Mouse (Mus musculus) neural tube, embryonic 11.5 days (tissue): ENCODE results near the gene Dclk2. TPM values are rescaled to one million over a fixed set of nuclear protein-coding genes. Genes with fewer than 3 reads are reported as not detected.

Experiments used
- ATAC-seq: fragments of 200-750 bp; cut with Nextera tagmentation; 2 replicates; pipeline ENCODE4 v1.8.0; 2017; ENCODE audit warnings: moderate number of reproducible peaks, mild to moderate bottlenecking, moderate TSS enrichment, moderate library complexity; ENCODE audit not compliant: insufficient read depth, low FRiP score, low TSS enrichment
- DNase-seq: peaks from one replicate; pipeline ENCODE4 v3.0.0-alpha.2; 2015; ENCODE audit warnings: low spot score
- H3K27ac ChIP-seq: fragments of 300-500 bp; sonication (generic); 2 replicates; pipeline ENCODE4 v1.5.1; 2014; ENCODE audit warnings: low read depth, mild to moderate bottlenecking, low read length
- H3K27me3 ChIP-seq: fragments of 300-500 bp; sonication (generic); 2 replicates; pipeline ENCODE4 v1.6.1; 2014; ENCODE audit warnings: mild to moderate bottlenecking, low read length, mixed read lengths; ENCODE audit not compliant: control insufficient read depth, insufficient read depth
- H3K36me3 ChIP-seq: fragments of 300-500 bp; sonication (generic); 2 replicates; pipeline ENCODE4 v1.6.1; 2014; ENCODE audit warnings: mild to moderate bottlenecking, low read length, moderate library complexity, mixed read lengths; ENCODE audit not compliant: control insufficient read depth, insufficient read depth
- H3K4me1 ChIP-seq: fragments of 300-500 bp; sonication (generic); 2 replicates; pipeline ENCODE4 v1.6.1; 2014; ENCODE audit warnings: low read length, mixed read lengths; ENCODE audit not compliant: control insufficient read depth, insufficient read depth
- H3K4me2 ChIP-seq: fragments of 300-500 bp; sonication (generic); 2 replicates; pipeline ENCODE4 v1.6.1; 2014; ENCODE audit warnings: low read depth, mild to moderate bottlenecking, moderate library complexity
- H3K4me3 ChIP-seq: fragments of 300-500 bp; sonication (generic); 2 replicates; pipeline ENCODE4 v1.5.1; 2014; ENCODE audit warnings: low read depth, low read length
- H3K9ac ChIP-seq: fragments of 300-500 bp; sonication (generic); 2 replicates; pipeline ENCODE4 v1.6.1; 2014; ENCODE audit warnings: mild to moderate bottlenecking, low read length
- H3K9me3 ChIP-seq: fragments of 300-500 bp; sonication (generic); 2 replicates; pipeline ENCODE4 v1.6.1; 2016; ENCODE audit warnings: low read length; ENCODE audit not compliant: control insufficient read depth
- WGBS: fragments of 180-500 bp; shearing (Covaris S2); extraction: QIAGEN DNeasy Blood & Tissue Kit; methylation state at CpG from one replicate; pipeline ENCODE4 v1.1.7; 2014; 5-methylcytosine and 5-hydroxymethylcytosine counted together
- polyA plus RNA-seq: library from polyadenylated mRNA; unstranded; fragments of >200 nt; fragmentation: Nextera tagmentation; extraction: Ambion mirVana; gene quantifications from 2 replicates; pipeline ENCODE4 v1.2.1, GENCODE M21; 2014

The Dclk2 gene
- polyA plus RNA-seq, 1 experiment from 2014 or later = 28.9 TPM

GRCm38 (mm10) chr3:86807750-86808467 is 112.7 kb downstream of the Dclk2 start:
- H3K27me3 ChIP-seq = no peaks in the 10 kb centered on the region
- no peaks in the 10 kb centered on the region for H3K9me3 ChIP-seq
- no peak overlapping the region for H3K27ac ChIP-seq
- no peaks in the 10 kb centered on the region for H3K36me3 ChIP-seq
- no peak overlapping the region for H3K4me2 ChIP-seq
- ATAC-seq (no peak), DNase-seq (peak; percentile 46)
- H3K4me1 ChIP-seq = no peaks in the 10 kb centered on the region
- WGBS = 79% methylated on average over 14 of the region's 14 CpGs
- no peak overlapping the region for H3K4me3 ChIP-seq
- H3K9ac ChIP-seq = no peak overlapping the region

DNA sequence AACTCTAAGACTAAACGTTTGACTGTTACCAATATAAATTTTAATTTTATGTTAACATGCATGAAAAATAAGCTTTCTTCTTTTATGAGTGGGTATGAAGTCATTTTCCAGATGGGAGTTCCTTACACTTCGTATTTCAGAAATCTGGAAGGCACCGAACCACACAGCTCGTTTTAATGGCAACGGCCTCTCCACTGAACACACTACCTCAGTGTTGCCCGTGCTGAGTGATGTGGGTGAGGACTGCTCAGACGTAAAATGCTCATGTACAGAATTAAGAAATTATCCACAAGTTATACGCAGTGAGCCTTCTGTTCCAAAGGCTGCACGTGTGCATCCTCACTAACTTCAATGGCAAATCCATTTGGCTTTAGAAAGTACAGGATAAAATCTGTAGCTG is 113.8 kb downstream of the Dclk2 start:
- Histone ChIP-seq H3K9ac (no peak overlapping the region), H3K4me3 (no peak overlapping the region), H3K4me2 (no peak overlapping the region), H3K27me3 (no peaks in the 10 kb centered on the region), H3K36me3 (no peaks in the 10 kb centered on the region), H3K9me3 (no peaks in the 10 kb centered on the region), H3K4me1 (0 out of 2 replicates have a peak, but pooled peaks cover 2% of the 10 kb centered on the region), H3K27ac (no peak overlapping the region)
- ATAC-seq = no peak
- DNase-seq = no peak
- WGBS = 93% methylated on average over 9 of the region's 9 CpGs

GRCm38 (mm10) chr3:86804265-86804664 is 116.4 kb downstream of the Dclk2 start:
- no peak for DNase-seq
- H3K4me1 ChIP-seq = 0 out of 2 replicates have a peak, but pooled peaks cover 5% of the 10 kb centered on the region
- WGBS = 92% methylated on average over 9 of the region's 9 CpGs
- no peak overlapping the region for H3K27ac ChIP-seq
- no peaks in the 10 kb centered on the region for H3K9me3 ChIP-seq
- H3K36me3 ChIP-seq = no peaks in the 10 kb centered on the region
- no peak overlapping the region for H3K4me2 ChIP-seq
- H3K4me3 ChIP-seq = no peak overlapping the region
- no peak overlapping the region for H3K9ac ChIP-seq
- H3K27me3 ChIP-seq = no peaks in the 10 kb centered on the region
- ATAC-seq = no peak

DNA sequence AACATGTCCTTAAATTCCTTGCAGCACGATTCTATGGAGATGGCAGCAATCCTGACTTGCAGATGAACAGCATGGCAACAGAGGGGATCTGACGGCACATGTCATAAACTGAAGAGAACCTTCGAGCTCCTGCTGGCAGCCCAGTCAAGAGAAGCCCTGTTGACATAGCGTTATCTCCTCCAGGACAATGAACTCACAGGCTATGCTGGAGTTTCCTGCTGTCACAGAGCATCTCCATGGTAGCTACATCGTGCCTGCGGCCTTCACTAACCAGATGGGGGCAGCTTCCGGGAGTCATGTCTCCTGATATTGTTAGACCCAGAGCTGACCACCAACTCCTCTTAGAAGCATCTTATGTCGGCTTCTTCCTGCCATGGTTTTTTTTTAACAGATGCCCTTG is 117.8 kb downstream of the Dclk2 start:
- Histone ChIP-seq H3K36me3 (no peaks in the 10 kb centered on the region), H3K4me3 (no peak overlapping the region), H3K4me2 (no peak overlapping the region), H3K9me3 (no peaks in the 10 kb centered on the region), H3K27me3 (no peaks in the 10 kb centered on the region), H3K27ac (no peak overlapping the region), H3K9ac (no peak overlapping the region), H3K4me1 (0 out of 2 replicates have a peak, but pooled peaks cover 5% of the 10 kb centered on the region)
- 50% methylated on average over 8 of the region's 8 CpGs for WGBS
- DNase-seq (no peak), ATAC-seq (no peak)

GRCm38 (mm10) chr3:86800841-86801240 is 119.8 kb downstream of the Dclk2 start:
- no peak overlapping the region for H3K4me2 ChIP-seq
- ATAC-seq (no peak), DNase-seq (no peak)
- no peaks in the 10 kb centered on the region for H3K9me3 ChIP-seq
- no peak overlapping the region for H3K4me3 ChIP-seq
- H3K36me3 ChIP-seq = no peaks in the 10 kb centered on the region
- no peak overlapping the region for H3K27ac ChIP-seq
- no peaks in the 10 kb centered on the region for H3K27me3 ChIP-seq
- WGBS = 88% methylated on average over 8 of the region's 8 CpGs
- H3K4me1 ChIP-seq = 0 out of 2 replicates have a peak, but pooled peaks cover 5% of the 10 kb centered on the region
- H3K9ac ChIP-seq = no peak overlapping the region

GRCm38 (mm10) chr3:86799041-86799440 is 121.6 kb downstream of the Dclk2 start:
- H3K27me3 ChIP-seq = no peaks in the 10 kb centered on the region
- no peak overlapping the region for H3K9ac ChIP-seq
- 0 out of 2 replicates have a peak, but pooled peaks cover 5% of the 10 kb centered on the region for H3K4me1 ChIP-seq
- H3K27ac ChIP-seq = no peak overlapping the region
- no peaks in the 10 kb centered on the region for H3K9me3 ChIP-seq
- ATAC-seq (no peak), DNase-seq (no peak)
- H3K36me3 ChIP-seq = no peaks in the 10 kb centered on the region
- H3K4me3 ChIP-seq = no peak overlapping the region
- 93% methylated on average over 9 of the region's 9 CpGs for WGBS
- no peak overlapping the region for H3K4me2 ChIP-seq

DNA sequence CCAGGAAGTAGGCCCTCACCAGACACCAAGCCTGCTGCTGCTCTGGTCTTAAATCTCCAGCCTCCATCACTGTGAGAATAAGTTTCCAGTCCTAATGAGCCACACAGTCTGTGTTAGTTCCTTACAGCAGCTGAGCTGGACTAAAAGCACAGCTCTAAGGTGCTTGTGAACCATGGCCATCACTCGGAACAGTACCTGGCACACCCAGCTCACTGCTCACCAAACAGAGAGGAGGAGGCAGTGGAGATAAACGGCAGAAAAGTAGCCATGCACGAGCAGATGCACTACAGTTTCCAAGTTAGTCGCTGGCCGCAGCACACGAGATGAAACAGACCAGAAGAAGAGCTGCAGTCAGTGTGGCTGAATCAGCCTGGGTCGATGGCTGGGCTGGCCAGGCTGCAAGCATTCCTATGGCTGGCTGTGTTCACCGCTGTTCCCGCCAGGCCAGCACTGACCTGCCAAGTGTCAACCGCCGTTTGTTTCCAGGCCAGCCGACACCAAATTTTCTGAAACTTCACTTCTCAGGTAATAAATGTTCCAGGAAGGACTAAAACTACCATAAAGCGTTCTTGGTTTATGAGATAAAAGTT is 122.7 kb downstream of the Dclk2 start:
- Histone ChIP-seq H3K4me1 (0 out of 2 replicates have a peak, but pooled peaks cover 5% of the 10 kb centered on the region), H3K9ac (no peak overlapping the region), H3K27me3 (no peaks in the 10 kb centered on the region), H3K27ac (no peak overlapping the region), H3K9me3 (no peaks in the 10 kb centered on the region), H3K4me2 (no peak overlapping the region), H3K36me3 (no peaks in the 10 kb centered on the region), H3K4me3 (no peak overlapping the region)
- DNase-seq = no peak
- WGBS = 87% methylated on average over 13 of the region's 13 CpGs
- ATAC-seq = no peak

- H3K4me1 ChIP-seq = 0 out of 2 replicates have a peak, but pooled peaks cover 2% of the 10 kb centered on the region
- H3K4me2 ChIP-seq = no peak overlapping the region
- no peak overlapping the region for H3K27ac ChIP-seq
- no peaks in the 10 kb centered on the region for H3K9me3 ChIP-seq
- H3K4me3 ChIP-seq = no peak overlapping the region
- ATAC-seq = no peak
- H3K36me3 ChIP-seq = 0 out of 2 replicates have a peak, but pooled peaks cover 2% of the 10 kb centered on the region
- DNase-seq = no peak
- no peaks in the 10 kb centered on the region for H3K27me3 ChIP-seq
- WGBS = 52% methylated on average over 6 of the region's 6 CpGs
- H3K9ac ChIP-seq = no peak overlapping the region
Observed at GRCm38 (mm10) chr3:86796716-86797115, 123.9 kb downstream of the Dclk2 start.

DNA sequence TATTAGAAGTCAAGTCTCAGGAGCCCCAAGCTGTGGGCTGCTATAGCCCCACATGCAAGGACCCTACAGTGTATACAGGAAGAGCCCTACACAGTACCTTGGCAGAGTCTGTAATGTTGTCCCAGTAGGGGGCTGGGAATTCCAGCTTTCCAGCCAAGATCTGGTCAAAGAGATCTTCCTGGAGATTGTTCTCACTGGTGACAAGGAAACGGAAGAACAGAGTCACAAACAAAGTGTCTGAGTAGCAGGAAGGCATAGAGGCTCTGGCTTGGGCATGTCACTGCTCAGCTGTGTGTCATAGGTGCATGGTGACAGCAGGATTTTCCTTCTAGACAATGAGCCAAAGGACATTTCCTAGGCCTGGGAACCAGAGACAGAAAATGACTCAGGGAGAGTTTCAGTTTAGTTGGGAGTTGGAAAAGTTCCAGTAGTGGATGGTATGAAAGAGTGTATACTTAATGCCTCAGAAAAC is 126.9 kb downstream of the Dclk2 start:
- no peaks in the 10 kb centered on the region for H3K4me1 ChIP-seq
- no peak overlapping the region for H3K4me2 ChIP-seq
- H3K27me3 ChIP-seq = no peaks in the 10 kb centered on the region
- DNase-seq (no peak), ATAC-seq (no peak)
- H3K4me3 ChIP-seq = no peak overlapping the region
- 69% methylated on average over 1 of the region's 1 CpGs for WGBS
- H3K36me3 ChIP-seq = 0 out of 2 replicates have a peak, but pooled peaks cover 2% of the 10 kb centered on the region
- no peak overlapping the region for H3K9ac ChIP-seq
- H3K27ac ChIP-seq = no peak overlapping the region
- no peaks in the 10 kb centered on the region for H3K9me3 ChIP-seq
